Mouse (Mus musculus): Measurements from ENCODE around the gene Krt36.

The Krt36 gene

DNA sequence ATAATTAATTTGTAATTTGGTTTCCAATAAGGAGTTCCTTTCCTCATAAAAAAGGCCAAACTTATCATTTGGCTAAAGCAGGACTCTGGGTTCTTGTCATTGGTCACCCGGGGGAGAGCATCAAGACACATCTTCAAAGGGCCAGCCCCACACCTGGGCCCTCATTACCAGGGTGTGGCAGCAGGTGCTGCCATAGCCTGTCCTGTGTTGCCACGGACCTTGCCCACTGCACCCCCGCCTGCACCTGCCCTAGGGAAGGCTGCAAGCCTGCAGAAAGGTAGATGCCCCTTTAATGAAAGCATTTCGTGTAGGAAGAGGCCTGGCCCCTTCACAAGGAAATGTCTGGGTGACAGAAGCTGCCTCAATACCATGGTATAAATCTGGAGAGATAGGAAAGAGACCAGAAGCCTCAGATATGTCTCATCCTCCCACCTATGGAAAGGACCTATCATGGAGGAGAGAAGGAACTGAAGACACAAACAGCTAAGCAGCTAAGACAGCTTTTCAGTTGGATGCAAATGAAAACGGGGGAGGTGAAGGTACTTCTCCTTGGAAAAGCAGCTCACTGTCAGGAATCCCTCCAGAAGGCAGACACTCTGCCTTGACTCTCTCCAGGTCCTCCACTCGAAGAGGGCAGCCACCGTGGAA, 16.9 kb downstream of the Krt36 start:
- in situ Hi-C loops (cut with MboI; ENCODE audit: low sequenced_read_pairs) = no loop called here

DNA sequence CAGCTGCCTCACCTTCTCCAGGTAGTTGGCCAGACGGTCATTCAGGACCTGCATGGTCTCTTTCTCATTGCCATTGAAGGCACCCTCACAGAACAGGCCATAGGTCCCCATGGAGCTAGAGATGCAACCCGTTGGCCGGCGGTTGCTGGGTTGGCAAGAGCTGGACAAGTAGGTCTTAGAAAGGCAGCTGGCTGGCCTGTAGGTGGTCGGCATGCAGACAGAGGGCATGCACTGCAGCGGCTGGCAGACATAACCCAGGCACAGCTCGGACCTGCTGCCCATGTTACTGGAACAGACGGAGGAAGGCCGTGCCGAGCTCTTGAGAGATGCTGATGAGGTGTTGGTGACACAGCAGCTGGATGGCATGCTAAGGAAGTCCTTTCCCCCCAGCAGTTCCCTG, 17.6 kb downstream of the Krt36 start, which contains the start of gene Krt32:
TSS of gene Krt32 (minus strand) at position 366 of the 400 bp plus-strand sequence.
- in situ Hi-C loops (cut with MboI; ENCODE audit: low sequenced_read_pairs) = no loop called here

DNA sequence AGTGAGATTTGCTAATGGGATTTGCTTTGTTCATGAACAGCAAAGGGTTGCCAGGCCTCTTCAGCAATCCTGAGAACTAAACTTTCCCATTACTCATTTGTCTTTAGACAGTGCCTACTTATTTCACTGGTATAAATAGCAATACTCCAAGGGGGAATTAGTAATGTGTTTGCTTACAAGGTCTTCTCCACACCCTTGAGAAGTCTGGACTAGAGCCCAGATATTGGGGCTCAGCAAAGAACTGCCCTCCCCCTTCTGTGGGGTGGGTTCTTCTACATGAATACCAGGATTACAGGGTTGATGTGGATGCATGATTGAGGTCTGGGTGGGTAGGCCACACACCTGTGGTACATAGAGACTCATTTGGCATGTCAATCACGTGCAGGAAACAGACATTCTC, 31.6 kb downstream of the Krt36 start:
- in situ Hi-C loops (cut with MboI; ENCODE audit: low sequenced_read_pairs) = no loop called here

DNA sequence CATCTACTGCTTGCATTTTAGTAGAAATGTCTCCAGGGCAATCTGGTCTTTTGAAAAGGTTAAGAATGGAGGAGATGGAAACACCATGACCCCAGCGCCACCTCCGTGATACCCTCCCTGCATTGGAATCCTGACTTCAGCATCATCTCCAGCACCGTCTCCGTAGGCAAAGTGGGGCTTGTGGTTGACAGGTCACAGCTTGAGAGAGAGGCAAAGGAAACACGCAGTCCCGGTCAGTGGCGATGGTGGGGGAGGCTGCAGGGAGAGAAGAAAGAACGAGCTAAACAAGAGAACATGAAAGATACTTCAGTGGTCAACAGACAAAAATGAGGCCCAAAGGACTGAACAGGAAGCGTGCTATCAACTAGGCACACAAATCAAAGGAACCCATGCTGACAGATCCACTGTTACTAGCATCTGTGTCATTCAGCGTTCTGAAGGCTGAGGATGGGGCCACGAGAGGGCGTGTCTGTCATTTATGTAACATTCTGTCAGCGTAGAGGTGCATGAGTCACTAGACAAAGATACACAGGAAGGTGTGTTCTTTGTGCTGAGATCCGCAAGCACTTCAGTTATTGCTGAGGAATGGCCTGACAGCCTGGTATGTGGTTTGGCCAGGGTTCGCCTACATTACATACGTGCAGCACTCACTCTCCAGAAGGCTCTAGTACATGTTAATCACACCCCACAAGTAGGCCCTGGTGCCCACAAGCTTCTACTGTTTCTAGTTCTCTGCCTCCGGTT, 38.0 kb downstream of the Krt36 start:
- in situ Hi-C loops (cut with MboI; ENCODE audit: low sequenced_read_pairs) = no loop called here

DNA sequence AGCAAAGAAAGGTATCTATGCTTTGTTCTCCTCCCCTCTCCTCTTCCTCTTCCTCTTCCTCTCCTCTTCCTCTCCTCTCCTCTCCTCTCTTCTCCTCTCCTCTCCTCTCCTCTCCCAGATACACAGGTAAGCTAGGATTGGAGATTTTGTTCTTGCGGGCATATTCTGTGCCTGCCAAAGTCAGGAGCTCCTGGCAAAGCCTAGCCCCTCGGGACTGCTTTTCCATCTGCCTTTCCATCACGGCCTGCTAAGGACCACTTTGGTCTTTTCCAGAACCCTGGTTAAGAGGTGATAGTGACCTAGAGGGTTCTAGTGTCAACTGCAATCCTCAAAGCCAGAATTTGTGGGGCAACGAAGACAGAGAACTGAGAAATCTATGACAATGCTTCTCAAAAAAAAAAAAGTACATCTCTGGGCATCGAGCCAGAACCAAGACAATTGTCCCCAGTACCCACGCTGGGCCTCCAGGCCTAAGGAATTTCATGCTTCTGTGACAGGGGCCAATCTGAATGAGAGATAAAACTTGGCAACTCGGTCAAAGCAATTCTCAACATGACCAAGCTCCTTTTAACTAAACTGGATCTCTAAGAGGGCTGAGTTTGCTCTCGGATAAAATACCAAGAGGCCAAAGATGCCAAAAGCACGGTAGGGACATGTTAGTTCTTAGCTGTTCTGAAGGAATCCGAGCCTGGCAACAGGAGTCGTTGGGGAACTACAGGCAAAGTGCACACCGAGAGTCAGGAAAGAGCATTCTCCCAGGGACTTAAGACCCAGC, 39.0 kb downstream of the Krt36 start:
- in situ Hi-C loops (cut with MboI; ENCODE audit: low sequenced_read_pairs) = no loop called here

DNA sequence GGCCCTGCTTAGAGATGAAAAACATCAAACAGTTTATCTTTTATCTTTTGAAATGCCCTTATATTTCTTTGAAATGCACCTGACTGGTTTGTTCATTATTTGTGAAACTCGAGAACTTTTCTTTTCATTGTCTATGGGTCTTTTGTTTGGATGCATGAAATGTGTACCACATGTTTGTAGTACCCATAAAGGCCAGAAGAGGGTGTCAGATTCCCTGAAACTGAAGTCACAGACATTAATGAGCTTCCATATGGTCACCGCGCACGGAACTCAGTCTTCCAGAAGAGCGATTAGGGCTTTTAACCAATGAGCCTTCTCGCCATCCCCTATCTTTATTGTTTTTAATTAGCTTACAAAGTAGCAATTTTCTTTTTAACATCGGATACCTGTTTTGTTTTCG, 46.6 kb downstream of the Krt36 start:
- in situ Hi-C loops (cut with MboI; ENCODE audit: low sequenced_read_pairs) = no loop called here

DNA sequence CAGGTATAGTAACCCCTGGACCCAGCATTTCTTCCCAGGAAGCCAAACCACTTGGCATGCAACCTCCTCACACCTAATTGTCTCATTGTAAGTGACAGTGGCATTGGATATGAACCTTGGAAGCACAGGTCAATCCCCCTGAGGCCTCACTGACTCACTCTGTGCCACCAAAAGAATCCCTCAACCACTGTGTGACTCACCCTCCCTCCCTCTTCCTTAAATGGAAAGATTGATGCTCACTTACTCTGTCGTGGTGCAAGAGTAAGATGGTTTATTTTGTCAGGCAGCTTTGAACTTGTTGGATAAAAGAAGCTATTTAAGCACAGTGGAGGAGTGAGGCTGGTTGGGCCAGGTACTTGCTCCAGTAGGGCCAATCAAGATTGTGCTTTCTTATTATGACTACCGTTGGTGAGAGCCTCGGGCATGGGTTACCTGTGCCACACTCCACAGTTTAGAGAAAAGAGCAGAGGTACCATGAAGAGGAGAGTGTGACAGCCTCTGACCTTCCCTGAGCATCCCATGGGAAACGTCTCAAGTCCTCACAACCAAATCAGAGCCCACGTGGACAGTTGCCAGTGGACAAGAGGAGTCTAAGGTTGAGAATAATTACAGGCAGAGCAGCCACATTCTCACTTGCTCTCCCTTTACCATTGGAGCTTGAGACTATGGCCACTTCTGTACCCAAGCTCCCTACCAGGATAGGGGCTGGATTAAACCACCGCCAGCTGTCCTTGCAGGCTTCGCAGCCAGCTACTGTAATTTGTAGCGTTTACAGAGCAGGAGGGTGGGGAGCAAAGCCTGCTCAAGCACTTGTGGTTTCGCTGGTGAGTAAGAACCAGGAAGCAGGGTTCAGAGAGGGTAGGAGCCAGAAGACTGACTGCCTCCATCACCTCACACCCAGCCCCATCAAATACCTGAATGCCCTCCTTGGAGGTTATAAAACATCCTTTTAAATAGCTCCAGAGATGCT, 49.5 kb downstream of the Krt36 start:
- in situ Hi-C loops (cut with MboI; ENCODE audit: low sequenced_read_pairs) = no loop called here
